Mouse (Mus musculus): ENCODE measurements around the gene Scd3. TPM values are rescaled to one million over a fixed set of nuclear protein-coding genes. Genes with fewer than 3 reads are reported as not detected.

The Scd3 gene
- polyA plus RNA-seq, 1 experiment from 2014 or later = 1.1 TPM

GRCm38 (mm10) chr19:44292941-44293768 is 90.1 kb downstream of the Scd3 start, which contains the start of gene Scd2:
Scd2 (plus strand) TSS chr19:44293674.
- peak within 1 kb of the TSS; percentile 95 for H3K27ac ChIP-seq (ENCODE audit: low read depth, low read length)
- WGBS = 3% methylated on average over 21 of the region's 21 CpGs
- peaks cover 12% of the 10 kb centered on the region for H3K36me3 ChIP-seq (ENCODE audit: control insufficient read depth, insufficient read depth, low read length)
- no peaks in the 10 kb centered on the region for H3K9me3 ChIP-seq (ENCODE audit: control insufficient read depth, low read length)
- DNase-seq (ENCODE audit: low spot score) = peak; percentile 54
- peak within 1 kb of the TSS; percentile 99 for H3K4me3 ChIP-seq (ENCODE audit: low read depth, low read length)
- 0 out of 2 replicates have a peak, but pooled peaks have one; percentile 17 for ATAC-seq (ENCODE audit: low FRiP score)
- H3K27me3 ChIP-seq (ENCODE audit: control insufficient read depth, insufficient read depth, low read length) = no peaks in the 10 kb centered on the region
- H3K4me2 ChIP-seq (replicated peaks; ENCODE audit: low read depth, low read length) = peak within 1 kb of the TSS; percentile 98
- peak within 1 kb of the TSS; percentile 99 for H3K9ac ChIP-seq (ENCODE audit: low read depth, low read length)
- peaks cover 17% of the 10 kb centered on the region for H3K4me1 ChIP-seq (replicated peaks; ENCODE audit: control insufficient read depth, insufficient read depth, low read length)

Other genes starting within 250 kb of the Scd3 start
- gene Cpn1, start 216.7 kb upstream of the Scd3 start, polyA plus RNA-seq (2014; fragmentation: Nextera tagmentation; extraction: Ambion mirVana) = 0.54 and 0.80 TPM in 2 replicates
- not detected in 2 replicates for gene Cyp2c23, start 174.1 kb upstream of the Scd3 start, polyA plus RNA-seq (2014; fragmentation: Nextera tagmentation; extraction: Ambion mirVana)
- 15.8 and 18.7 TPM in 2 replicates for gene Erlin1, start 133.5 kb upstream of the Scd3 start, polyA plus RNA-seq (2014; fragmentation: Nextera tagmentation; extraction: Ambion mirVana)
- 58.7 and 61.0 TPM in 2 replicates for gene Chuk, start 95.8 kb upstream of the Scd3 start, polyA plus RNA-seq (2014; fragmentation: Nextera tagmentation; extraction: Ambion mirVana)
- gene Cwf19l1, start 67.4 kb upstream of the Scd3 start, polyA plus RNA-seq (2014; fragmentation: Nextera tagmentation; extraction: Ambion mirVana) = 38.9 and 40.5 TPM in 2 replicates
- gene Bloc1s2, start 56.8 kb upstream of the Scd3 start, polyA plus RNA-seq (2014; fragmentation: Nextera tagmentation; extraction: Ambion mirVana) = 125 and 127 TPM in 2 replicates
- 0.31 and 0.37 TPM in 2 replicates for gene Pkd2l1, start 10.8 kb upstream of the Scd3 start, polyA plus RNA-seq (2014; fragmentation: Nextera tagmentation; extraction: Ambion mirVana)
- 314 and 349 TPM in 2 replicates for gene Scd2, start 90.4 kb downstream of the Scd3 start, polyA plus RNA-seq (2014; fragmentation: Nextera tagmentation; extraction: Ambion mirVana)
- 0.06 TPM in 1 of 2 replicates, not detected in the other for gene Scd4, start 129.8 kb downstream of the Scd3 start, polyA plus RNA-seq (2014; fragmentation: Nextera tagmentation; extraction: Ambion mirVana)
- 11.2 and 11.8 TPM in 2 replicates for gene Scd1, start 204.6 kb downstream of the Scd3 start, polyA plus RNA-seq (2014; fragmentation: Nextera tagmentation; extraction: Ambion mirVana)

Data from hindbrain, embryonic 11.5 days (tissue).